Mouse (Mus musculus): ENCODE data around the gene Faim2. TPM values are rescaled to one million over a fixed set of nuclear protein-coding genes. Genes with fewer than 3 reads are reported as not detected.
A peak's percentile ranks its signal among the peaks of the same experiment; 100 is the strongest.

The Faim2 gene
- polyA plus RNA-seq, 1 experiment from 2014 or later: 22.2 TPM

- Histone ChIP-seq H3K27me3 (no peaks in the 10 kb centered on the region; the same call in 1 of the 2 replicates), H3K4me3 (no peak overlapping the region), H3K36me3 (no peaks in the 10 kb centered on the region), H3K27ac (replicated peaks) (no peak overlapping the region), H3K9ac (no peak overlapping the region), H3K4me1 (replicated peaks) (peaks cover 20% of the 10 kb centered on the region), H3K4me2 (no peak overlapping the region), H3K9me3 (no peaks in the 10 kb centered on the region)
- WGBS: 81% methylated on average over 1 of the region's 1 CpGs
- ATAC-seq (ENCODE audit: low read depth): no peak
Observed at GRCm38 (mm10) chr15:99475814-99476213, 52.2 kb downstream of the Faim2 start.

GRCm38 (mm10) chr15:99474576-99474926 is 53.4 kb downstream of the Faim2 start, which contains the start of gene Bcdin3d:
Gene Bcdin3d, minus strand, starts transcription at chr15:99474730.
- no peaks in the 10 kb centered on the region for H3K9me3 ChIP-seq
- under 1% methylated on average over 26 of the region's 26 CpGs for WGBS

GRCm38 (mm10) chr15:99473801-99474575 is 54.0 kb downstream of the Faim2 start:
- WGBS: 6% methylated on average over 38 of the region's 38 CpGs
- peak overlapping the region; percentile 88 for H3K27ac ChIP-seq (replicated peaks)
- peaks cover 16% of the 10 kb centered on the region for H3K36me3 ChIP-seq
- peak overlapping the region; percentile 68 for H3K4me2 ChIP-seq
- no peaks in the 10 kb centered on the region; the same call in 1 of the 2 replicates for H3K27me3 ChIP-seq
- H3K9ac ChIP-seq: peak overlapping the region; percentile 84
- no peaks in the 10 kb centered on the region for H3K9me3 ChIP-seq
- peak; percentile 73 for ATAC-seq (ENCODE audit: low read depth)
- peaks cover 28% of the 10 kb centered on the region for H3K4me1 ChIP-seq (replicated peaks)
- peak overlapping the region; percentile 64 for H3K4me3 ChIP-seq

More at GRCm38 (mm10) chr15:99474576-99474926, 53.4 kb downstream of the Faim2 start, which contains the start of gene Bcdin3d:
- H3K27me3 ChIP-seq: no peaks in the 10 kb centered on the region; the same call in 1 of the 2 replicates
- peaks cover 11% of the 10 kb centered on the region; the same call in 1 of the 2 replicates for H3K36me3 ChIP-seq
- peak within 1 kb of the TSS; percentile 68 for H3K4me2 ChIP-seq
- H3K27ac ChIP-seq (replicated peaks): peak within 1 kb of the TSS; percentile 88
- peaks cover 28% of the 10 kb centered on the region for H3K4me1 ChIP-seq (replicated peaks)
- H3K9ac ChIP-seq: peak within 1 kb of the TSS; percentile 84
- H3K4me3 ChIP-seq: peak within 1 kb of the TSS; percentile 64
- ATAC-seq (ENCODE audit: low read depth): peak; percentile 92

DNA sequence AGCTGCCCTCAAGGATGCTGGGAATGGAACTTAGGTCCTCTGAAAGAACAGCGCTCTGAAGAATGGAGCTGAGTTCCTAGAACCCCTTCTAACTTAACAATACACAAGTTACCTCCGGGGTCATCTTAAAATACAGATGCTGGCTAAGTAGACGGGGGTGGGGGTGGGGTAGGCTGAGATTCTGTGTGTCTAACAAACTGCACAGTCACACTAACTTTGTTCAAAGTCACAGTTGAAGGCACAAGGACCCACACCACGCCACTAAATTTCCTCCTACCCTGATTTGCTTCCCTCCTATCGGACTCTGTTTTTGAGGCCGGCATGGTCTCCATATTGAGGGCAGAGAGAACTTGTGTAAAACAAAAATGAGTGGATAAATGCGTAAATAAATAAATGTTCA is 55.0 kb downstream of the Faim2 start:
- peaks cover 23% of the 10 kb centered on the region for H3K36me3 ChIP-seq
- H3K4me1 ChIP-seq (replicated peaks): peaks cover 28% of the 10 kb centered on the region
- no peak for ATAC-seq (ENCODE audit: low read depth)
- peak overlapping the region; percentile 68; the same call in 1 of the 2 replicates for H3K4me2 ChIP-seq
- H3K27ac ChIP-seq (replicated peaks): no peak overlapping the region
- no peak overlapping the region for H3K4me3 ChIP-seq
- no peak overlapping the region for H3K9ac ChIP-seq
- no peaks in the 10 kb centered on the region; the same call in 1 of the 2 replicates for H3K27me3 ChIP-seq
- no peaks in the 10 kb centered on the region for H3K9me3 ChIP-seq
- WGBS: 92% methylated on average over 7 of the region's 7 CpGs

GRCm38 (mm10) chr15:99471677-99472063 is 56.3 kb downstream of the Faim2 start:
- WGBS: 82% methylated on average over 14 of the region's 14 CpGs
- no peak overlapping the region for H3K4me2 ChIP-seq
- no peak for ATAC-seq (ENCODE audit: low read depth)

GRCm38 (mm10) chr15:99470971-99471676 is 56.8 kb downstream of the Faim2 start:
- no peak for ATAC-seq (ENCODE audit: low read depth)
- WGBS: 66% methylated on average over 17 of the region's 17 CpGs
- H3K4me2 ChIP-seq: peak overlapping the region; percentile 24

More at GRCm38 (mm10) chr15:99471677-99472063, 56.3 kb downstream of the Faim2 start:
- peaks cover 28% of the 10 kb centered on the region for H3K4me1 ChIP-seq (replicated peaks)
- no peaks in the 10 kb centered on the region for H3K9me3 ChIP-seq
- no peak overlapping the region for H3K27ac ChIP-seq (replicated peaks)
- H3K36me3 ChIP-seq: peaks cover 23% of the 10 kb centered on the region
- H3K4me3 ChIP-seq: no peak overlapping the region
- H3K27me3 ChIP-seq: no peaks in the 10 kb centered on the region
- no peak overlapping the region for H3K9ac ChIP-seq

GRCm38 (mm10) chr15:99470224-99470761 is 57.7 kb downstream of the Faim2 start:
- H3K27me3 ChIP-seq: no peaks in the 10 kb centered on the region
- no peak for ATAC-seq (ENCODE audit: low read depth)
- no peak overlapping the region for H3K4me2 ChIP-seq
- no peaks in the 10 kb centered on the region for H3K9me3 ChIP-seq
- H3K4me3 ChIP-seq: no peak overlapping the region
- 85% methylated on average over 31 of the region's 31 CpGs for WGBS
- H3K9ac ChIP-seq: no peak overlapping the region
- H3K27ac ChIP-seq (replicated peaks): no peak overlapping the region
- peaks cover 28% of the 10 kb centered on the region for H3K4me1 ChIP-seq (replicated peaks)
- H3K36me3 ChIP-seq: peaks cover 23% of the 10 kb centered on the region

More at GRCm38 (mm10) chr15:99470971-99471676, 56.8 kb downstream of the Faim2 start:
- H3K9me3 ChIP-seq: no peaks in the 10 kb centered on the region
- H3K27ac ChIP-seq (replicated peaks): 0 out of 2 replicates have a peak overlapping the region, but pooled peaks have one; percentile 49
- no peaks in the 10 kb centered on the region for H3K27me3 ChIP-seq
- H3K4me3 ChIP-seq: no peak overlapping the region
- H3K4me1 ChIP-seq (replicated peaks): peaks cover 28% of the 10 kb centered on the region
- H3K9ac ChIP-seq: no peak overlapping the region
- H3K36me3 ChIP-seq: peaks cover 23% of the 10 kb centered on the region

GRCm38 (mm10) chr15:99469736-99470135 is 58.2 kb downstream of the Faim2 start:
- Histone ChIP-seq H3K27me3 (no peaks in the 10 kb centered on the region), H3K9ac (no peak overlapping the region), H3K4me3 (no peak overlapping the region), H3K27ac (replicated peaks) (no peak overlapping the region), H3K36me3 (peaks cover 23% of the 10 kb centered on the region), H3K9me3 (no peaks in the 10 kb centered on the region), H3K4me1 (replicated peaks) (peaks cover 24% of the 10 kb centered on the region), H3K4me2 (no peak overlapping the region)
- ATAC-seq (ENCODE audit: low read depth): no peak
- 93% methylated on average over 4 of the region's 4 CpGs for WGBS

DNA sequence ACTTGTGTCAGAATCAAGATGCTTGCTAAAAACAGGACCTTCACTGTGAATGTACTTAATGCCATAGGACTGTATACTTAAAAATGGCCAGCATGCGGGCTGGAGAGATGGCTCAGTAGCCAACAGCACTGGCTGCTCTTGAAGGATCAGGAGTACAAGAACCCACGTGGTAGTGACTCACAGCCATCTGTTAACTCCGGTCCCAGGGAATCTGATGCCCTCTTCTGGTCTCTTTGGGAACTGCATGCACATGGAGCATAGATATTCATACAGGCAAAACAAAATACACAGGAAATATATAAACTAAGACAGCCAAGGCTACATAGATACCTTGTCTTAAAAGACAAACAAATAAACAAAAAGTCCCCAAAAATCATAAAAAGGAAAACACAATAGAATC is 58.9 kb downstream of the Faim2 start:
- Histone ChIP-seq H3K9ac (no peak overlapping the region), H3K4me1 (replicated peaks) (peaks cover 22% of the 10 kb centered on the region), H3K36me3 (peaks cover 23% of the 10 kb centered on the region), H3K4me3 (no peak overlapping the region), H3K27ac (replicated peaks) (no peak overlapping the region), H3K9me3 (no peaks in the 10 kb centered on the region), H3K27me3 (no peaks in the 10 kb centered on the region), H3K4me2 (no peak overlapping the region)
- no peak for ATAC-seq (ENCODE audit: low read depth)
- 38% methylated on average over 3 of the region's 3 CpGs for WGBS

GRCm38 (mm10) chr15:99463194-99463593 is 64.8 kb downstream of the Faim2 start:
- H3K4me1 ChIP-seq (replicated peaks): peaks cover 7% of the 10 kb centered on the region
- no peaks in the 10 kb centered on the region for H3K27me3 ChIP-seq
- ATAC-seq (ENCODE audit: low read depth): no peak
- H3K36me3 ChIP-seq: no peaks in the 10 kb centered on the region
- no peak overlapping the region for H3K4me3 ChIP-seq
- no peak overlapping the region for H3K9ac ChIP-seq
- 70% methylated on average over 13 of the region's 13 CpGs for WGBS
- no peak overlapping the region for H3K27ac ChIP-seq (replicated peaks)
- no peaks in the 10 kb centered on the region for H3K9me3 ChIP-seq
- no peak overlapping the region for H3K4me2 ChIP-seq

- H3K9ac ChIP-seq: peak within 1 kb of the TSS; percentile 89
- no peaks in the 10 kb centered on the region for H3K27me3 ChIP-seq
- peaks cover 49% of the 10 kb centered on the region for H3K4me1 ChIP-seq (replicated peaks)
- H3K27ac ChIP-seq (replicated peaks): peak within 1 kb of the TSS; percentile 95
- ATAC-seq (ENCODE audit: low read depth): peak; percentile 95
- 1% methylated on average over 41 of the region's 45 CpGs for WGBS
- peak within 1 kb of the TSS; percentile 95 for H3K4me2 ChIP-seq
- no peaks in the 10 kb centered on the region for H3K9me3 ChIP-seq
- no peaks in the 10 kb centered on the region for H3K36me3 ChIP-seq
- H3K4me3 ChIP-seq: peak within 1 kb of the TSS; percentile 91
Observed at GRCm38 (mm10) chr15:99457606-99458401, 70.2 kb downstream of the Faim2 start, which contains the start of gene Nckap5l. Gene Nckap5l, minus strand, starts transcription at chr15:99457748.

Data from neural tube, embryonic 13.5 days (tissue).